Mouse (Mus musculus) brain, embryonic 18.5 days (tissue): ENCODE measurements around the gene Gm28998.
"Not testable (repeated sequence)": the region's sequence is repeated elsewhere in the genome, so short reads cannot be mapped to it uniquely, and the experiment has no call there.

Source experiments
- DNase-seq: peaks from one replicate; pipeline ENCODE4 v3.0.0-alpha.2; 2012; ENCODE audit warnings: low read depth, low spot score

The Gm28998 gene

GRCm38 (mm10) chrY:7253487-7253886, at the start of gene Gm28998:
Gene Gm28998, plus strand, starts transcription at chrY:7253787.
- not testable (repeated sequence) for DNase-seq
